Mouse (Mus musculus): ENCODE data around the gene Llgl2.

Gene Llgl2

GRCm38 (mm10) chr11:115898886-115899285, 75.0 kb downstream of the Llgl2 start:
- CTCF ChIA-PET, result interaction anchor here (0.6 to 4.6 kb wide), 69 partner anchors 8 to 1016 kb away, joined by 3 to 55 read pairs (median 4); partner anchors contain the start of genes Smim6 (in 4 of the 4), Recql5 (in 2 of the 4), Sap30bp (in 2 of the 4) and Caskin2 (in 1 of the 4)
- POLR2A ChIA-PET, result interaction anchor here in 3 of 4 experiments (0.6 to 3.1 kb wide), 19 partner anchors 10 to 125 kb away, joined by 3 to 37 read pairs (median 5); partner anchors contain the start of genes Galk1 (in 2 of the 3), Recql5 (in 2 of the 3), Sap30bp (in 2 of the 3) and Itgb4 (in 1 of the 3)

- POLR2A ChIA-PET, result interaction anchor here (0.6 to 3.1 kb wide), 33 partner anchors 8 to 202 kb away, joined by 3 to 37 read pairs (median 4); partner anchors contain the start of genes Smim6 (in 2 of the 4), Caskin2 (in 1 of the 4), Galk1 (in 1 of the 4) and Itgb4 (in 1 of the 4)
- CTCF ChIA-PET, result interaction anchor here (0.6 to 4.6 kb wide), 82 partner anchors 8 to 327 kb away, joined by 3 to 55 read pairs (median 4); partner anchors contain the start of genes Smim6 (in 4 of the 4), Recql5 (in 2 of the 4), Sap30bp (in 2 of the 4) and Caskin2 (in 1 of the 4)
These were observed 75.8 kb downstream of the Llgl2 start, which contains the start of gene Smim5 for GRCm38 (mm10) chr11:115899486-115900266. Smim5 (plus strand) TSS chr11:115899966.

GRCm38 (mm10) chr11:115900561-115901337, 76.9 kb downstream of the Llgl2 start:
- ChIA-PET POLR2A (interaction anchor here (0.5 to 3.1 kb wide), 29 partner anchors 9 to 716 kb away, joined by 3 to 37 read pairs (median 4); partner anchors contain the start of genes Smim6 (in 2 of the 4), Caskin2 (in 1 of the 4), Recql5 (in 1 of the 4) and Sap30bp (in 1 of the 4)), CTCF (interaction anchor here (0.5 to 4.6 kb wide), 22 partner anchors 9 to 743 kb away, joined by 3 to 55 read pairs (median 5); partner anchors contain the start of genes Smim6 (in 2 of the 4), Galk1 (in 1 of the 4) and Myo15b (in 1 of the 4))

GRCm38 (mm10) chr11:115901338-115902161, 77.7 kb downstream of the Llgl2 start:
- ChIA-PET POLR2A (interaction anchor here in 2 of 4 experiments (0.7 to 2.6 kb wide), 10 partner anchors 10 to 123 kb away, joined by 3 to 11 read pairs (median 5); partner anchors contain the start of genes Recql5 (in 1 of the 2), Sap30bp (in 1 of the 2) and Smim6 (in 1 of the 2)), CTCF (interaction anchor here (0.6 to 2.2 kb wide), 7 partner anchors 8 to 120 kb away, joined by 3 to 6 read pairs (median 3); no protein-coding TSS in a partner anchor)

- ChIA-PET POLR2A (interaction anchor here in 2 of 4 experiments (1.0 to 2.6 kb wide), 8 partner anchors 9 to 122 kb away, joined by 3 to 9 read pairs (median 4); partner anchors contain the start of gene Smim6 (in 1 of the 2)), CTCF (interaction anchor here (0.6 to 1.9 kb wide), 6 partner anchors 8 to 121 kb away, joined by 3 to 4 read pairs (median 3); no protein-coding TSS in a partner anchor)
These were observed 78.3 kb downstream of the Llgl2 start for GRCm38 (mm10) chr11:115902177-115902576.

- POLR2A ChIA-PET, result interaction anchor here in 3 of 4 experiments (0.6 to 2.6 kb wide), 8 partner anchors 9 to 122 kb away, joined by 3 to 9 read pairs (median 3); partner anchors contain the start of gene Smim6 (in 1 of the 3)
- CTCF ChIA-PET, result interaction anchor here in 3 of 4 experiments (0.6 to 1.9 kb wide), 5 partner anchors 9 to 411 kb away, joined by 3 to 8 read pairs (median 3); no protein-coding TSS in a partner anchor
These were observed 79.0 kb downstream of the Llgl2 start for GRCm38 (mm10) chr11:115902831-115903230.

GRCm38 (mm10) chr11:115903384-115904230, 79.8 kb downstream of the Llgl2 start:
- ChIA-PET POLR2A (interaction anchor here in 3 of 4 experiments (0.5 to 2.6 kb wide), 8 partner anchors 8 to 159 kb away, joined by 3 to 9 read pairs (median 3); partner anchors contain the start of genes Caskin2 (in 1 of the 3) and Smim6 (in 1 of the 3)), CTCF (interaction anchor here in 2 of 4 experiments (0.5 to 1.9 kb wide), 6 partner anchors 10 to 77 kb away, joined by 3 to 10 read pairs (median 4); no protein-coding TSS in a partner anchor)

GRCm38 (mm10) chr11:115904231-115904955, 80.5 kb downstream of the Llgl2 start:
- ChIA-PET POLR2A (interaction anchor here in 3 of 4 experiments (0.5 to 2.4 kb wide), 21 partner anchors 9 to 160 kb away, joined by 3 to 14 read pairs (median 3); partner anchors contain the start of genes Caskin2 (in 1 of the 3) and Galk1 (in 1 of the 3)), CTCF (interaction anchor here in 2 of 4 experiments (0.6 to 1.7 kb wide), 6 partner anchors 16 to 113 kb away, joined by 3 to 5 read pairs (median 3); no protein-coding TSS in a partner anchor)
